Mouse (Mus musculus) urinary bladder, postnatal 4 days (tissue): ENCODE measurements around the gene Msmp.
"Not testable (repeated sequence)": the region's sequence is repeated elsewhere in the genome, so short reads cannot be mapped to it uniquely, and the experiment has no call there.

Source experiments
- DNase-seq, 2 experiments: peaks; one replicate each; pipeline ENCODE4 v3.0.0; 2021 to 2022; ENCODE audit warnings: low spot score in 2 of 2

The Msmp gene

GRCm38 (mm10) chr4:43596597-43596996, 12.3 kb upstream of the Msmp start:
- not testable (repeated sequence) for DNase-seq

- no peak for DNase-seq
Measured at GRCm38 (mm10) chr4:43593453-43593852, 9.2 kb upstream of the Msmp start.

GRCm38 (mm10) chr4:43591961-43592360, 7.7 kb upstream of the Msmp start:
- DNase-seq: no peak

- DNase-seq: no peak
Measured at GRCm38 (mm10) chr4:43591543-43591942, 7.2 kb upstream of the Msmp start.

- no peak for DNase-seq
Measured at GRCm38 (mm10) chr4:43587681-43588080, 3.4 kb upstream of the Msmp start.

GRCm38 (mm10) chr4:43586411-43586810, 2.1 kb upstream of the Msmp start:
- no peak for DNase-seq

GRCm38 (mm10) chr4:43585682-43586081, 1.4 kb upstream of the Msmp start:
- DNase-seq: no peak

- no peak for DNase-seq
Measured at GRCm38 (mm10) chr4:43583421-43583820, 873 bp downstream of the Msmp start.

- DNase-seq: no peak
Measured at GRCm38 (mm10) chr4:43582241-43582640, 2.1 kb downstream of the Msmp start.

GRCm38 (mm10) chr4:43581381-43581780, 2.9 kb downstream of the Msmp start:
- DNase-seq: no peak

- DNase-seq: no peak
Measured at GRCm38 (mm10) chr4:43580721-43581120, 3.6 kb downstream of the Msmp start.

- no peak for DNase-seq
Measured at GRCm38 (mm10) chr4:43579731-43580130, 4.6 kb downstream of the Msmp start.

GRCm38 (mm10) chr4:43579256-43579655, 5.0 kb downstream of the Msmp start:
- no peak for DNase-seq

- DNase-seq: peak; percentile 83 to 84
Measured at GRCm38 (mm10) chr4:43578376-43579204, 5.7 kb downstream of the Msmp start, which contains the start of the genes Rgp1 and Gba2. TSS of gene Rgp1 (plus strand) at chr4:43578715. TSS of gene Gba2 (minus strand) at chr4:43578873.

GRCm38 (mm10) chr4:43577237-43577881, 6.9 kb downstream of the Msmp start:
- no peak for DNase-seq

- no peak for DNase-seq
Measured at GRCm38 (mm10) chr4:43575356-43575755, 8.9 kb downstream of the Msmp start.

- no peak for DNase-seq
Measured at GRCm38 (mm10) chr4:43573561-43573960, 10.7 kb downstream of the Msmp start.

GRCm38 (mm10) chr4:43571395-43572045, 12.8 kb downstream of the Msmp start:
- DNase-seq: no peak

- DNase-seq: no peak
Measured at GRCm38 (mm10) chr4:43567140-43567539, 17.2 kb downstream of the Msmp start.

GRCm38 (mm10) chr4:43564231-43564630, 20.1 kb downstream of the Msmp start:
- DNase-seq: no peak

GRCm38 (mm10) chr4:43563601-43563875, 20.8 kb downstream of the Msmp start:
- no peak for DNase-seq

GRCm38 (mm10) chr4:43562769-43563600, 21.3 kb downstream of the Msmp start:
- DNase-seq: no peak
